Comparison of ENCODE assay signal across 8 mouse cellular contexts in the genomic region with DNA sequence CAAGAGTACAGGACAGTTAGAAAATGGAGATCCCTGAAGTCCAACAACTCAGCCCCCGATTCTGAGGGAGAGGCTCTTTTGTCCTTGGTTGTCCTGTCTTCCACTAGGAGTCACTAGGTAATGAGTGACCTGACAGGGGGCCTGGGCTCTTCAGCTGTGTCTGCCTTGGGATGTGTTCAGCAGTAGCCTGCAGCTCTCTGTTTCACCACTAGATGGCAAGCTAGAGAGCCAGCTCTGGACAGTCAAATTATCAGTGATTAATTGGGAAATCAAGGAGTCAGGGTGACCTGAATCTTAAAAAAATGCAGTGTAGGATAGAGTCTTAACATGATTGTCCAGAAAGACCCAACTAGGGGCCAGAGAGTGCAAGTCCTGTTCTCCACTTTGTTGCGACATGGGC. TPM values are rescaled to one million over a fixed set of nuclear protein-coding genes. Genes with fewer than 3 reads are reported as not detected.
DNase-seq lines count a peak whose midpoint lies in the region; ATAC-seq lines count a peak whose summit lies in the region.

No protein-coding gene starts in this region.

- ATAC-seq in cerebellum, adult (ENCODE audit: insufficient number of reproducible peaks, low FRiP score, low TSS enrichment), result no peak
- 0 out of 2 replicates have a peak, but pooled peaks have one; percentile 41 for ATAC-seq in erythroid progenitor cell, adult 5-6 weeks (replicated peaks; ENCODE audit: low FRiP score, poor library complexity, severe bottlenecking)
- ATAC-seq in inflammation-experienced regulatory T-cells, adult 6 months, result no peak

- intact Hi-C loops in left cerebral cortex, postnatal 4 days (cut with DNase I), result no loop called here

- peak; percentile 60 to 68 for DNase-seq in cerebellum, postnatal 36 days
- DNase-seq in left cerebral cortex, postnatal 4 days, result peak; percentile 67
- no peak for DNase-seq in left cerebral cortex, adult 9 months (ENCODE audit: low spot score in 2 of 2)
- peak; percentile 59 for DNase-seq in NIH3T3 (ENCODE audit: low read depth)
- DNase-seq in lung, postnatal 36 days, result peak; percentile 64

RNA-seq across cellular contexts. Expression of a gene that starts 53.3 kb away (rescaled TPM):
- total RNA-seq in left cerebral cortex, postnatal 4 days (2021), result 10 to 100 TPM; 43.3 to 44.4 TPM
- total RNA-seq in erythroid progenitor cell, adult 5-6 weeks (2015; ENCODE audit: low replicate concordance), result not detected in 2 replicates
- total RNA-seq in erythroid progenitor cell, adult 5-6 weeks (2017; ENCODE audit: low replicate concordance), result not detected in 2 replicates
- under 1 TPM in 1 of 3 experiments, not detected in 2; 0.04 TPM for polyA plus RNA-seq in inflammation-experienced regulatory T-cells, adult 6 months (2017; shearing (Covaris generic))

Comparison
In these comparisons a context has a peak if more than half of its experiments do, and no peak if none do; other contexts are left out.
1. DNase-seq: peak in cerebellum, postnatal 36 days (2 of 2), left cerebral cortex, postnatal 4 days (single experiment), NIH3T3 (single experiment) and lung, postnatal 36 days (single experiment); none in left cerebral cortex, adult 9 months (0 of 2).
2. RNA of a gene that starts 53.3 kb away (total RNA-seq): 43.3 to 44.4 TPM in left cerebral cortex, postnatal 4 days; not detected in erythroid progenitor cell, adult 5-6 weeks; every median in the first group is over 10 times any median in the second.